Mouse (Mus musculus) gastrocnemius, postnatal 14 days (tissue): ENCODE results near the gene Zfand3. TPM values are rescaled to one million over a fixed set of nuclear protein-coding genes. Genes with fewer than 3 reads are reported as not detected.

Experiments used
- DNase-seq: peaks from one replicate; pipeline ENCODE4 v3.0.0; 2021; ENCODE audit warnings: mixed read lengths
- intact Hi-C: fragments of 180-260 bp; cut with DNase I; formaldehyde crosslinking; loops from one replicate; pipeline ENCODE4 v1.15.1; 2025; ENCODE audit warnings: low total_unique reads
- total RNA-seq, 2 experiments: library from RNA; stranded (reverse); gene quantifications; 2 replicates each; pipeline ENCODE4 v1.2.3; 2021

Zfand3 gene
- total RNA-seq, 2 experiments from 2014 or later: 85.6 to 105 TPM

GRCm38 (mm10) chr17:30035216-30036005 lies 30.9 kb downstream of the Zfand3 start:
- intact Hi-C loops: no loop called here
- DNase-seq: no peak

- intact Hi-C loops: no loop called here
- no peak for DNase-seq
Measured at GRCm38 (mm10) chr17:30043163-30043822, 38.8 kb downstream of the Zfand3 start.

GRCm38 (mm10) chr17:30045181-30045580 lies 40.6 kb downstream of the Zfand3 start:
- DNase-seq: no peak
- intact Hi-C loops: no loop called here

- no peak for DNase-seq
- intact Hi-C loops: no loop called here
Measured at GRCm38 (mm10) chr17:30046654-30047053, 42.1 kb downstream of the Zfand3 start.

GRCm38 (mm10) chr17:30051523-30052346 lies 47.2 kb downstream of the Zfand3 start:
- DNase-seq: no peak
- intact Hi-C loops: no loop called here

- no peak for DNase-seq
- intact Hi-C loops: no loop called here
Measured at GRCm38 (mm10) chr17:30052347-30052742, 47.8 kb downstream of the Zfand3 start.

- DNase-seq: no peak
- intact Hi-C loops: no loop called here
Measured at GRCm38 (mm10) chr17:30053463-30053862, 48.9 kb downstream of the Zfand3 start.

- no peak for DNase-seq
- intact Hi-C loops: no loop called here
Measured at GRCm38 (mm10) chr17:30053871-30054270, 49.3 kb downstream of the Zfand3 start.

- intact Hi-C loops: no loop called here
- DNase-seq: peak; percentile 13
Measured at GRCm38 (mm10) chr17:30056226-30056625, 51.7 kb downstream of the Zfand3 start.

GRCm38 (mm10) chr17:30058594-30058993 lies 54.1 kb downstream of the Zfand3 start:
- no peak for DNase-seq
- intact Hi-C loops: no loop called here

GRCm38 (mm10) chr17:30059066-30059465 lies 54.5 kb downstream of the Zfand3 start:
- intact Hi-C loops: no loop called here
- DNase-seq: no peak

- no peak for DNase-seq
- intact Hi-C loops: no loop called here
Measured at GRCm38 (mm10) chr17:30061100-30061837, 56.7 kb downstream of the Zfand3 start.

GRCm38 (mm10) chr17:30063849-30064248 lies 59.3 kb downstream of the Zfand3 start:
- intact Hi-C loops: no loop called here

GRCm38 (mm10) chr17:30064746-30065145 lies 60.2 kb downstream of the Zfand3 start:
- intact Hi-C loops: no loop called here
- no peak for DNase-seq

More at GRCm38 (mm10) chr17:30063849-30064248, 59.3 kb downstream of the Zfand3 start:
- no peak for DNase-seq

- DNase-seq: no peak
- intact Hi-C loops: no loop called here
Measured at GRCm38 (mm10) chr17:30069776-30070175, 65.2 kb downstream of the Zfand3 start.

GRCm38 (mm10) chr17:30070631-30071030 lies 66.1 kb downstream of the Zfand3 start:
- intact Hi-C loops: no loop called here

GRCm38 (mm10) chr17:30072613-30073012 lies 68.1 kb downstream of the Zfand3 start:
- DNase-seq: no peak
- intact Hi-C loops: no loop called here

More at GRCm38 (mm10) chr17:30070631-30071030, 66.1 kb downstream of the Zfand3 start:
- DNase-seq: no peak

- DNase-seq: no peak
Measured at GRCm38 (mm10) chr17:30075896-30076295, 71.4 kb downstream of the Zfand3 start.

GRCm38 (mm10) chr17:30084007-30084406 lies 79.5 kb downstream of the Zfand3 start:
- intact Hi-C loops: no loop called here
- DNase-seq: no peak

More at GRCm38 (mm10) chr17:30075896-30076295, 71.4 kb downstream of the Zfand3 start:
- intact Hi-C loops: no loop called here
